Comparison of ENCODE assay signal across 21 mouse cellular contexts in genomic region chr5:53472485-53472884, GRCm38 (mm10). TPM values are rescaled to one million over a fixed set of nuclear protein-coding genes. Genes with fewer than 3 reads are reported as not detected.
DNase-seq lines count a peak whose midpoint lies in the region; ATAC-seq and TF ChIP-seq lines count a peak whose summit lies in the region.
"Had no signal": no experiment of that assay in that cellular context is flagged by ENCODE, and none has a peak within 500 bp of the region (broad histone marks: within the 10 kb centered on the region; RNA-seq: fewer than 3 reads in every experiment).

No protein-coding gene starts in this region.

- TF ChIP-seq CTCF in lung, postnatal 0 days (IDR thresholded peaks at IDR 0.05) = no peak

- no peaks in the 10 kb centered on the region for H3K36me3 ChIP-seq in lung, postnatal 0 days (ENCODE audit: insufficient read depth, low read length)
- no peaks in the 10 kb centered on the region for H3K36me3 ChIP-seq in heart, embryonic 14.5 days (ENCODE audit: control insufficient read depth, insufficient read depth, low read length)
- no peaks in the 10 kb centered on the region for H3K36me3 ChIP-seq in limb, embryonic 15.5 days
- H3K36me3 ChIP-seq: embryonic facial prominence, embryonic 12.5 days; forebrain, embryonic 10.5 days; neural tube, embryonic 12.5 days; stomach, embryonic 15.5 days had no signal

- H3K27me3 ChIP-seq in lung, postnatal 0 days (replicated peaks; ENCODE audit: insufficient read depth, low read length) = no peaks in the 10 kb centered on the region
- no peaks in the 10 kb centered on the region for H3K27me3 ChIP-seq in heart, embryonic 14.5 days (ENCODE audit: control insufficient read depth, insufficient read depth, low read length)
- H3K27me3 ChIP-seq in limb, embryonic 15.5 days = no peaks in the 10 kb centered on the region
- H3K27me3 ChIP-seq: neural tube, embryonic 12.5 days; Patski; stomach, embryonic 15.5 days had no signal

- H3K9me3 ChIP-seq in lung, postnatal 0 days (ENCODE audit: low read length) = no peaks in the 10 kb centered on the region
- no peaks in the 10 kb centered on the region for H3K9me3 ChIP-seq in heart, embryonic 14.5 days (ENCODE audit: control insufficient read depth, low read length)
- H3K9me3 ChIP-seq in limb, embryonic 15.5 days = no peaks in the 10 kb centered on the region
- H3K9me3 ChIP-seq: embryonic facial prominence, embryonic 12.5 days; forebrain, embryonic 10.5 days; neural tube, embryonic 12.5 days; stomach, embryonic 15.5 days had no signal

- H3K4me3 ChIP-seq in lung, postnatal 0 days (ENCODE audit: low read depth, low read length) = no peak overlapping the region
- no peak overlapping the region for H3K4me3 ChIP-seq in heart, embryonic 14.5 days (ENCODE audit: control insufficient read depth in 1 of 2, insufficient read depth in 1 of 2, low read depth in 1 of 2, low read length in 2 of 2)
- no peak overlapping the region for H3K4me3 ChIP-seq in limb, embryonic 15.5 days
- H3K4me3 ChIP-seq: embryonic facial prominence, embryonic 12.5 days; forebrain, embryonic 10.5 days; neural tube, embryonic 12.5 days; stomach, embryonic 15.5 days had no signal

- no peak for TF ChIP-seq EP300 in lung, postnatal 0 days (IDR thresholded peaks at IDR 0.05)

- 56% methylated on average over 11 of the region's 11 CpGs for WGBS in lung, postnatal 0 days
- 61% methylated on average over 11 of the region's 11 CpGs for WGBS in heart, embryonic 14.5 days
- WGBS in limb, embryonic 15.5 days = 54% methylated on average over 11 of the region's 11 CpGs

- no peak overlapping the region for H3K9ac ChIP-seq in lung, postnatal 0 days (replicated peaks; ENCODE audit: low read depth)
- H3K9ac ChIP-seq in heart, embryonic 14.5 days (ENCODE audit: low read length) = no peak overlapping the region
- H3K9ac ChIP-seq in limb, embryonic 15.5 days = no peak overlapping the region
- H3K9ac ChIP-seq: embryonic facial prominence, embryonic 12.5 days; liver, embryonic 14.5 days; neural tube, embryonic 12.5 days; stomach, embryonic 15.5 days had no signal

- ATAC-seq in lung, postnatal 0 days = 0 out of 2 replicates have a peak, but pooled peaks have one; percentile 44
- peak; percentile 27; the same call in 1 of the 2 replicates for ATAC-seq in heart, embryonic 14.5 days (ENCODE audit: insufficient number of reproducible peaks, insufficient read depth, low FRiP score, low read depth)
- ATAC-seq in limb, embryonic 15.5 days (ENCODE audit: insufficient number of reproducible peaks, low FRiP score, low TSS enrichment, low read depth) = no peak; the same call in 1 of the 2 replicates
- ATAC-seq in activated CD4-positive, CD25-positive, alpha-beta regulatory T cell, adult 4 months = no peak
- ATAC-seq in granulocyte monocyte progenitor cell, adult 5-6 weeks (replicated peaks; ENCODE audit: poor library complexity, severe bottlenecking) = no peak
- ATAC-seq: hindbrain, postnatal 0 days; midbrain, embryonic 16.5 days; Patski had no signal

- peak; percentile 40 to 45 for DNase-seq in cerebellum, postnatal 14 days
- no peak for DNase-seq in cerebellum, adult 9-11 months
- DNase-seq in lung, postnatal 0 days (ENCODE audit: low spot score) = no peak
- no peak for DNase-seq in lung, adult 18-20 months
- DNase-seq: cerebellum, postnatal 25 days; kidney, postnatal 36 days; left cerebral cortex, postnatal 4 days; right cerebral cortex, postnatal 4 days; thymus, postnatal 14 days had no signal

- H3K27ac ChIP-seq in lung, postnatal 0 days (ENCODE audit: low read length) = no peak overlapping the region
- peak overlapping the region in 1 of 2 experiments; percentile 17; a peak in 1 of 4 replicates for H3K27ac ChIP-seq in heart, embryonic 14.5 days (replicated peaks in 1 of 2; ENCODE audit: control insufficient read depth in 1 of 2, insufficient read depth in 1 of 2, low read depth in 2 of 2, low read length in 2 of 2)
- H3K27ac ChIP-seq in limb, embryonic 15.5 days = peak overlapping the region; percentile 44
- H3K27ac ChIP-seq: embryonic facial prominence, embryonic 12.5 days; forebrain, embryonic 10.5 days; hindbrain, postnatal 0 days; liver, embryonic 14.5 days; neural tube, embryonic 12.5 days; stomach, embryonic 15.5 days had no signal

- H3K4me1 ChIP-seq in lung, postnatal 0 days (ENCODE audit: insufficient read depth, low read depth, low read length) = no peaks in the 10 kb centered on the region
- peaks cover 24 to 26% of the 10 kb centered on the region in 2 experiments for H3K4me1 ChIP-seq in heart, embryonic 14.5 days (ENCODE audit: control insufficient read depth in 2 of 2, insufficient read depth in 2 of 2, low read length in 2 of 2)
- H3K4me1 ChIP-seq in limb, embryonic 15.5 days = peaks cover 32% of the 10 kb centered on the region

- no peak overlapping the region for H3K4me2 ChIP-seq in lung, postnatal 0 days (replicated peaks; ENCODE audit: low read depth, low read length)
- H3K4me2 ChIP-seq in heart, embryonic 14.5 days (ENCODE audit: low read length) = no peak overlapping the region
- no peak overlapping the region for H3K4me2 ChIP-seq in limb, embryonic 15.5 days
- H3K4me2 ChIP-seq: embryonic facial prominence, embryonic 12.5 days; neural tube, embryonic 12.5 days; stomach, embryonic 15.5 days had no signal

RNA-seq across cellular contexts. Expression of gene Rbpj, which starts 6.5 kb away (rescaled TPM):
- polyA plus RNA-seq in lung, postnatal 0 days (2015; fragmentation: Nextera tagmentation; extraction: Ambion mirVana) = 22.7 and 22.9 TPM in 2 replicates
- 23.9 and 24.1 TPM in 2 replicates for polyA plus RNA-seq in heart, embryonic 14.5 days (2014; fragmentation: Nextera tagmentation; extraction: Ambion mirVana)
- polyA plus RNA-seq in limb, embryonic 15.5 days (2015; fragmentation: Nextera tagmentation; extraction: Ambion mirVana) = 35.6 and 36.5 TPM in 2 replicates
- polyA plus RNA-seq in activated CD4-positive, CD25-positive, alpha-beta regulatory T cell, adult 4 months (2017; shearing (Covaris generic)) = 10 to 100 TPM; 41.3 to 45.6 TPM
- total RNA-seq in granulocyte monocyte progenitor cell, adult 5-6 weeks (2014; fragmentation: Nextera tagmentation) = 53.7 and 64.4 TPM in 2 replicates
- 39.0 and 42.6 TPM in 2 replicates for total RNA-seq in granulocyte monocyte progenitor cell, adult 5-6 weeks (2017)

Comparison
In these comparisons a context has a peak if more than half of its experiments do, and no peak if none do; other contexts are left out.
1. DNase-seq: peak in cerebellum, postnatal 14 days (2 of 2); none in cerebellum, adult 9-11 months (single experiment), lung, postnatal 0 days (single experiment) and lung, adult 18-20 months (0 of 2).
2. ATAC-seq: peak in lung, postnatal 0 days (single experiment) and heart, embryonic 14.5 days (single experiment); none in limb, embryonic 15.5 days (single experiment), activated CD4-positive, CD25-positive, alpha-beta regulatory T cell, adult 4 months (single experiment) and granulocyte monocyte progenitor cell, adult 5-6 weeks (single experiment).